Mouse (Mus musculus): ENCODE measurements around the gene Cd27.
A peak's percentile ranks its signal among the peaks of the same experiment; 100 is the strongest.

Gene Cd27

GRCm38 (mm10) chr6:125241566-125241965 lies 4.8 kb upstream of the Cd27 start:
- no peak for DNase-seq

GRCm38 (mm10) chr6:125240617-125241016 lies 3.8 kb upstream of the Cd27 start:
- no peak for DNase-seq

- DNase-seq: no peak
Observed at GRCm38 (mm10) chr6:125239547-125239946, 2.7 kb upstream of the Cd27 start.

GRCm38 (mm10) chr6:125238396-125238795 lies 1.6 kb upstream of the Cd27 start:
- DNase-seq: no peak

- no peak for DNase-seq
Observed at GRCm38 (mm10) chr6:125237421-125237820, 611 bp upstream of the Cd27 start.

- no peak for DNase-seq
Observed at GRCm38 (mm10) chr6:125236341-125236740, 469 bp downstream of the Cd27 start.

- DNase-seq: peak; percentile 6
Observed at GRCm38 (mm10) chr6:125234520-125234828, 2.3 kb downstream of the Cd27 start.

GRCm38 (mm10) chr6:125233816-125234519 lies 2.8 kb downstream of the Cd27 start:
- DNase-seq: no peak

- no peak for DNase-seq
Observed at GRCm38 (mm10) chr6:125232516-125232915, 4.3 kb downstream of the Cd27 start.

GRCm38 (mm10) chr6:125232045-125232437 lies 4.8 kb downstream of the Cd27 start:
- no peak for DNase-seq

- DNase-seq: peak; percentile 76
Observed at GRCm38 (mm10) chr6:125231117-125232044, 5.4 kb downstream of the Cd27 start, which contains the start of gene Tapbpl. Gene Tapbpl (minus strand): TSS chr6:125231860.

- no peak for DNase-seq
Observed at GRCm38 (mm10) chr6:125230571-125230970, 6.2 kb downstream of the Cd27 start.

GRCm38 (mm10) chr6:125225518-125226115 lies 11.2 kb downstream of the Cd27 start:
- DNase-seq: no peak

- DNase-seq: no peak
Observed at GRCm38 (mm10) chr6:125222577-125222976, 14.2 kb downstream of the Cd27 start.

- no peak for DNase-seq
Observed at GRCm38 (mm10) chr6:125222146-125222545, 14.7 kb downstream of the Cd27 start.

- DNase-seq: no peak
Observed at GRCm38 (mm10) chr6:125221115-125221745, 15.6 kb downstream of the Cd27 start.

GRCm38 (mm10) chr6:125218963-125219362 lies 17.8 kb downstream of the Cd27 start:
- DNase-seq: peak; percentile 69

- DNase-seq: no peak
Observed at GRCm38 (mm10) chr6:125217899-125218298, 18.9 kb downstream of the Cd27 start.

GRCm38 (mm10) chr6:125216898-125217297 lies 19.9 kb downstream of the Cd27 start:
- DNase-seq: no peak

- DNase-seq: peak; percentile 97
Observed at GRCm38 (mm10) chr6:125215148-125215954, 21.5 kb downstream of the Cd27 start, which contains the start of gene Vamp1. Gene Vamp1 (plus strand): TSS chr6:125215551.

GRCm38 (mm10) chr6:125213715-125214114 lies 23.1 kb downstream of the Cd27 start:
- DNase-seq: no peak

- DNase-seq: no peak
Observed at GRCm38 (mm10) chr6:125213129-125213528, 23.7 kb downstream of the Cd27 start.

Measured in embryo, embryonic 11 days (tissue).